Mouse (Mus musculus): ENCODE measurements around the gene Fto. TPM values are rescaled to one million over a fixed set of nuclear protein-coding genes. Genes with fewer than 3 reads are reported as not detected.
A peak's percentile ranks its signal among the peaks of the same experiment; 100 is the strongest.

Fto gene
- polyA plus RNA-seq, 1 experiment from 2014 or later, result 114 TPM

- H3K4me1 ChIP-seq, result peaks cover 34% of the 10 kb centered on the region
- H3K9me3 ChIP-seq, result no peaks in the 10 kb centered on the region
- no peak overlapping the region for H3K4me2 ChIP-seq (replicated peaks)
- H3K27ac ChIP-seq (replicated peaks), result no peak overlapping the region
- no peak for ATAC-seq (replicated peaks)
- no peak overlapping the region for H3K4me3 ChIP-seq
- WGBS, result 23% methylated on average over 4 of the region's 4 CpGs
- no peak overlapping the region for H3K9ac ChIP-seq (replicated peaks)
- H3K36me3 ChIP-seq, result no peaks in the 10 kb centered on the region
- H3K27me3 ChIP-seq, result 0 out of 2 replicates have a peak, but pooled peaks cover 3% of the 10 kb centered on the region
Measured at GRCm38 (mm10) chr8:91572630-91573029, 259.3 kb downstream of the Fto start.

GRCm38 (mm10) chr8:91575576-91575975 lies 262.3 kb downstream of the Fto start:
- Histone ChIP-seq H3K27ac (replicated peaks) (no peak overlapping the region), H3K4me2 (replicated peaks) (no peak overlapping the region), H3K4me1 (peaks cover 20% of the 10 kb centered on the region), H3K9me3 (no peaks in the 10 kb centered on the region), H3K27me3 (0 out of 2 replicates have a peak, but pooled peaks cover 3% of the 10 kb centered on the region), H3K9ac (replicated peaks) (no peak overlapping the region), H3K4me3 (no peak overlapping the region), H3K36me3 (no peaks in the 10 kb centered on the region)
- WGBS, result 22% methylated on average over 3 of the region's 3 CpGs
- no peak for ATAC-seq (replicated peaks)

GRCm38 (mm10) chr8:91576086-91576917 lies 263.0 kb downstream of the Fto start:
- 25% methylated on average over 17 of the region's 17 CpGs for WGBS
- no peak for ATAC-seq (replicated peaks)
- Histone ChIP-seq H3K4me3 (no peak overlapping the region), H3K27me3 (0 out of 2 replicates have a peak, but pooled peaks cover 3% of the 10 kb centered on the region), H3K36me3 (no peaks in the 10 kb centered on the region), H3K9ac (replicated peaks) (no peak overlapping the region), H3K4me2 (replicated peaks) (no peak overlapping the region), H3K9me3 (no peaks in the 10 kb centered on the region), H3K4me1 (peaks cover 16% of the 10 kb centered on the region), H3K27ac (replicated peaks) (no peak overlapping the region)

GRCm38 (mm10) chr8:91576918-91577241 lies 263.6 kb downstream of the Fto start:
- Histone ChIP-seq H3K4me3 (no peak overlapping the region), H3K27ac (replicated peaks) (no peak overlapping the region), H3K36me3 (no peaks in the 10 kb centered on the region), H3K9me3 (no peaks in the 10 kb centered on the region), H3K9ac (replicated peaks) (no peak overlapping the region), H3K4me2 (replicated peaks) (no peak overlapping the region), H3K27me3 (0 out of 2 replicates have a peak, but pooled peaks cover 3% of the 10 kb centered on the region), H3K4me1 (peaks cover 15% of the 10 kb centered on the region)
- ATAC-seq (replicated peaks), result no peak
- WGBS, result 37% methylated on average over 6 of the region's 6 CpGs

- no peak for ATAC-seq (replicated peaks)
- Histone ChIP-seq H3K27ac (replicated peaks) (no peak overlapping the region), H3K4me1 (peaks cover 12% of the 10 kb centered on the region), H3K27me3 (0 out of 2 replicates have a peak, but pooled peaks cover 3% of the 10 kb centered on the region), H3K9ac (replicated peaks) (no peak overlapping the region), H3K9me3 (no peaks in the 10 kb centered on the region), H3K4me2 (replicated peaks) (no peak overlapping the region), H3K36me3 (no peaks in the 10 kb centered on the region), H3K4me3 (no peak overlapping the region)
- whole genome bisulfite sequencing, result 96% methylated on average over 3 of the region's 3 CpGs
Measured at GRCm38 (mm10) chr8:91577605-91578004, 264.3 kb downstream of the Fto start.

- H3K9ac ChIP-seq (replicated peaks), result no peak overlapping the region
- H3K27me3 ChIP-seq, result no peaks in the 10 kb centered on the region
- H3K4me3 ChIP-seq, result no peak overlapping the region
- no peaks in the 10 kb centered on the region for H3K36me3 ChIP-seq
- H3K9me3 ChIP-seq, result no peaks in the 10 kb centered on the region
- no peak for ATAC-seq (replicated peaks)
- no peak overlapping the region for H3K4me2 ChIP-seq (replicated peaks)
- H3K27ac ChIP-seq (replicated peaks), result no peak overlapping the region
- WGBS, result 89% methylated on average over 11 of the region's 11 CpGs
- no peaks in the 10 kb centered on the region for H3K4me1 ChIP-seq
Measured at GRCm38 (mm10) chr8:91584620-91585415, 271.5 kb downstream of the Fto start.

- Histone ChIP-seq H3K36me3 (no peaks in the 10 kb centered on the region), H3K9ac (replicated peaks) (no peak overlapping the region), H3K4me3 (no peak overlapping the region), H3K4me2 (replicated peaks) (0 out of 2 replicates have a peak overlapping the region, but pooled peaks have one; percentile 9), H3K4me1 (peaks cover 21% of the 10 kb centered on the region), H3K27me3 (no peaks in the 10 kb centered on the region), H3K9me3 (no peaks in the 10 kb centered on the region), H3K27ac (replicated peaks) (no peak overlapping the region)
- no peak for ATAC-seq (replicated peaks)
- 14% methylated on average over 10 of the region's 10 CpGs for WGBS
Measured at GRCm38 (mm10) chr8:91592436-91593105, 279.2 kb downstream of the Fto start.

- no peaks in the 10 kb centered on the region for H3K27me3 ChIP-seq
- H3K9ac ChIP-seq (replicated peaks), result no peak overlapping the region
- no peak overlapping the region for H3K4me2 ChIP-seq (replicated peaks)
- 37% methylated on average over 12 of the region's 12 CpGs for WGBS
- no peak for ATAC-seq (replicated peaks)
- H3K4me1 ChIP-seq, result peaks cover 21% of the 10 kb centered on the region
- H3K4me3 ChIP-seq, result no peak overlapping the region
- no peak overlapping the region for H3K27ac ChIP-seq (replicated peaks)
- no peaks in the 10 kb centered on the region for H3K9me3 ChIP-seq
- no peaks in the 10 kb centered on the region for H3K36me3 ChIP-seq
Measured at GRCm38 (mm10) chr8:91593202-91593781, 280.0 kb downstream of the Fto start.

GRCm38 (mm10) chr8:91599349-91599837 lies 286.1 kb downstream of the Fto start:
- H3K36me3 ChIP-seq, result no peaks in the 10 kb centered on the region
- H3K4me2 ChIP-seq (replicated peaks), result no peak overlapping the region
- no peak overlapping the region for H3K9ac ChIP-seq (replicated peaks)
- H3K4me1 ChIP-seq, result peaks cover 6% of the 10 kb centered on the region; the same call in 1 of the 2 replicates
- no peak overlapping the region for H3K4me3 ChIP-seq
- no peak for ATAC-seq (replicated peaks)
- H3K27me3 ChIP-seq, result no peaks in the 10 kb centered on the region
- 19% methylated on average over 14 of the region's 14 CpGs for WGBS
- no peak overlapping the region for H3K27ac ChIP-seq (replicated peaks)
- H3K9me3 ChIP-seq, result no peaks in the 10 kb centered on the region

- no peak for ATAC-seq (replicated peaks)
- Histone ChIP-seq H3K27ac (replicated peaks) (no peak overlapping the region), H3K4me1 (peaks cover 6% of the 10 kb centered on the region; the same call in 1 of the 2 replicates), H3K4me3 (no peak overlapping the region), H3K27me3 (no peaks in the 10 kb centered on the region), H3K36me3 (no peaks in the 10 kb centered on the region), H3K4me2 (replicated peaks) (no peak overlapping the region), H3K9me3 (no peaks in the 10 kb centered on the region), H3K9ac (replicated peaks) (no peak overlapping the region)
- 89% methylated on average over 9 of the region's 9 CpGs for WGBS
Measured at GRCm38 (mm10) chr8:91603751-91604150, 290.4 kb downstream of the Fto start.

GRCm38 (mm10) chr8:91605901-91606300 lies 292.6 kb downstream of the Fto start:
- no peak for ATAC-seq (replicated peaks)
- Histone ChIP-seq H3K27me3 (no peaks in the 10 kb centered on the region), H3K27ac (replicated peaks) (no peak overlapping the region), H3K4me2 (replicated peaks) (no peak overlapping the region), H3K9me3 (no peaks in the 10 kb centered on the region), H3K36me3 (no peaks in the 10 kb centered on the region), H3K4me3 (no peak overlapping the region), H3K4me1 (no peaks in the 10 kb centered on the region), H3K9ac (replicated peaks) (no peak overlapping the region)
- WGBS, result 87% methylated on average over 8 of the region's 8 CpGs

All from forebrain, embryonic 15.5 days (tissue).